Mouse (Mus musculus): ENCODE data around the gene Mapk3.

Gene Mapk3

DNA sequence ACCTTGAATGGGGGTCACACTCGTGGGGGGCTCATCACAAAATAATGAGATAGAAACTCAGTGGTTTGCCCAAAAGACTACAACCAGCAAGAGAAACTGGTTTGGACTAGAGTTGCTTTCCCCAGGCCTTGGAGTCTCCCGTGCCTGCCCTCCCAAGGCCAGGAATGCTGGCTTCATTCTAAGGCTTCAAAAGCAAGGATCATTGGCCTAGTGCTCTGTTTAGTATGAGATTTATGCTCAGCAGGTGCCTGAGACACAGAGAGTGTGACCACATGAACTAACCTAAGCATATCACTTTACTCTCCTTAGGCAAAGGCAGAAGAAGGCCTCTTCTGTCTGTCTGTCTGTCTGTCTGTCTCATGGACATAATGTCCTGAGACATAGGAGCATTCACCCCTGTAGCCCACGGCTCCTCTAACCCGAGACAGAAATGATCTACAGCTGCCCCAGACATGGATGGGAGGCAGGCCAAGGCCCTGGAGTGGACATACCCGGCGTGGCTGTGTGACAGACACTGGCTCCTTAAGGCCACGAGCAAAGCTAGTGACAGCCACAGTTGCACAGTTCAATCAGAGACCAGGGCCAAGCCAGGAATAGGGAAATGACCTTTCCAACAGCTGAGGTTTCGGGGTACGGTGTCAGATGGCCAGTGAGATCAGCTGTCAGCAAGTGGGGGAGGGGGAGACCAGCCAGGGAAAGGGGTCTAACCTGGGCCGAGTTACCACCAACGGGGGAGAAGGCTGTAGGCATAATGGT, 42.9 kb downstream of the Mapk3 start:
- no peak for DNase-seq (ENCODE audit: low spot score in 2 of 2)

- no peak for DNase-seq (ENCODE audit: low spot score in 2 of 2)
Measured at GRCm38 (mm10) chr7:126803181-126803580, 43.8 kb downstream of the Mapk3 start.

DNA sequence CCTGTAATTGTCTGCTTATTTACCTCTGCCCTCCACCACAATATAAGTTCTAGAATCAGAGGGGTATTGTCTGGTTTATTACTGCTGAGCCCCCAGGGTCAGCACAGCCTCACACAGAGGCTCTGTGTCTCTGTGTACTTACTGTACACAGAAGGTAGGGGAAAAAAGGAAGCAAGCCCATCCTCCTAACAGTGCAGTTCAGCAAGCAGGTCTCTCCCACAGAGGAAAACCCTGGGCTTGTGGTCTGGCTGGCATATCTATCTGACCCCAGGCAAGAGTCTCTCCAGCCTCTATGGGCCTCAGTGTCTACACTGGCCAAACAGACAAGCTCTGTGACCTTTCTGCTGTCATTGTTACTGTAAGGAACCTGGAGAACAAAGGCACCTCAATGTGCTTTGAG, 44.4 kb downstream of the Mapk3 start:
- no peak for DNase-seq (ENCODE audit: low spot score in 2 of 2)

- DNase-seq (ENCODE audit: low spot score in 2 of 2), result no peak
Measured at GRCm38 (mm10) chr7:126806956-126807355, 47.6 kb downstream of the Mapk3 start.

DNA sequence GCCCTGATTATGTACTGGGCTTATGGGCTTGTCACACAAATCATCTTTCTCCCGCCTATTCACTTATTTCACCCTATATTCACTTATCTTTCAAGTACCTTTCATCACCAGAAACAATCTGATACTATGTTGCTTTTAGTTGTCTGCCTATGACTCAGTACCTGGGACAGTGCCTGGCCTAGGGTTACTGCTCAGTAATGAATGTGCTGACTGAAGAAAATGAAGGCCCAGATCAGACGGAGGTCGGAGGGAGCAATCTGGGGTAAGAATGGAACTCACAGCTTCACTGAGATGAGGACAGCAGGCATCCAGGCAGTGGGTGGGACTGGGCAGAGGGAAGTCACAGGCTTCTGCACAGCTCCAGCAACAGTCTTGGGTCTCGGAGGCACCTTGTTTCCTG, 48.0 kb downstream of the Mapk3 start:
- DNase-seq (ENCODE audit: low spot score in 2 of 2), result no peak

- peak; percentile 92 to 94 for DNase-seq (ENCODE audit: low spot score in 2 of 2)
Measured at GRCm38 (mm10) chr7:126808703-126809455, 49.5 kb downstream of the Mapk3 start.

GRCm38 (mm10) chr7:126809723-126810369, 50.4 kb downstream of the Mapk3 start:
- no peak for DNase-seq (ENCODE audit: low spot score in 2 of 2)
